Mouse (Mus musculus): ENCODE results near the gene Tenm4.

Gene Tenm4

GRCm38 (mm10) chr7:96734315-96735058, 563.4 kb downstream of the Tenm4 start:
- no peak for DNase-seq (ENCODE audit: low spot score)

GRCm38 (mm10) chr7:96740631-96741030, 569.6 kb downstream of the Tenm4 start:
- no peak for DNase-seq (ENCODE audit: low spot score)

- DNase-seq (ENCODE audit: low spot score), result no peak
Observed at GRCm38 (mm10) chr7:96742221-96742620, 571.2 kb downstream of the Tenm4 start.

- DNase-seq (ENCODE audit: low spot score), result no peak
Observed at GRCm38 (mm10) chr7:96745956-96746355, 574.9 kb downstream of the Tenm4 start.

- no peak for DNase-seq (ENCODE audit: low spot score)
Observed at GRCm38 (mm10) chr7:96746706-96747105, 575.7 kb downstream of the Tenm4 start.

- DNase-seq (ENCODE audit: low spot score), result no peak
Observed at GRCm38 (mm10) chr7:96748538-96749045, 577.5 kb downstream of the Tenm4 start.

GRCm38 (mm10) chr7:96749753-96750152, 578.7 kb downstream of the Tenm4 start:
- DNase-seq (ENCODE audit: low spot score), result no peak

- no peak for DNase-seq (ENCODE audit: low spot score)
Observed at GRCm38 (mm10) chr7:96751236-96751635, 580.2 kb downstream of the Tenm4 start.

- no peak for DNase-seq (ENCODE audit: low spot score)
Observed at GRCm38 (mm10) chr7:96752776-96753175, 581.7 kb downstream of the Tenm4 start.

- no peak for DNase-seq (ENCODE audit: low spot score)
Observed at GRCm38 (mm10) chr7:96753335-96754095, 582.5 kb downstream of the Tenm4 start.

- DNase-seq (ENCODE audit: low spot score), result no peak
Observed at GRCm38 (mm10) chr7:96754175-96754574, 583.1 kb downstream of the Tenm4 start.

- no peak for DNase-seq (ENCODE audit: low spot score)
Observed at GRCm38 (mm10) chr7:96755459-96756094, 584.5 kb downstream of the Tenm4 start.

GRCm38 (mm10) chr7:96756104-96756742, 585.2 kb downstream of the Tenm4 start:
- no peak for DNase-seq (ENCODE audit: low spot score)

- no peak for DNase-seq (ENCODE audit: low spot score)
Observed at GRCm38 (mm10) chr7:96757067-96757466, 586.0 kb downstream of the Tenm4 start.

GRCm38 (mm10) chr7:96760208-96760607, 589.2 kb downstream of the Tenm4 start:
- no peak for DNase-seq (ENCODE audit: low spot score)

GRCm38 (mm10) chr7:96761151-96761550, 590.1 kb downstream of the Tenm4 start:
- no peak for DNase-seq (ENCODE audit: low spot score)

GRCm38 (mm10) chr7:96765321-96765960, 594.4 kb downstream of the Tenm4 start:
- DNase-seq (ENCODE audit: low spot score), result no peak

GRCm38 (mm10) chr7:96767090-96767489, 596.0 kb downstream of the Tenm4 start:
- no peak for DNase-seq (ENCODE audit: low spot score)

- DNase-seq (ENCODE audit: low spot score), result no peak
Observed at GRCm38 (mm10) chr7:96768718-96769117, 597.7 kb downstream of the Tenm4 start.

GRCm38 (mm10) chr7:96769784-96770183, 598.7 kb downstream of the Tenm4 start:
- DNase-seq (ENCODE audit: low spot score), result no peak

- no peak for DNase-seq (ENCODE audit: low spot score)
Observed at GRCm38 (mm10) chr7:96772966-96773365, 601.9 kb downstream of the Tenm4 start.
